Mouse (Mus musculus) spleen, adult 2 months (tissue): ENCODE data around the gene Sorbs1. TPM values are rescaled to one million over a fixed set of nuclear protein-coding genes. Genes with fewer than 3 reads are reported as not detected.

Source experiments
- DNase-seq, 2 experiments: peaks; one replicate each; pipeline versions ENCODE4 v3.0.0 to v3.0.0-alpha.2; 2012 to 2021; ENCODE audit warnings: low spot score in 2 of 2, low read depth in 1 of 2
- H3K27ac ChIP-seq: fragments of 200-500 bp; 2 replicates; pipeline ENCODE4 v1.5.1; 2012; ENCODE audit warnings: low read length, inconsistent platforms; ENCODE audit not compliant: insufficient read depth
- H3K27me3 ChIP-seq: fragments of 200-500 bp; 2 replicates; pipeline ENCODE4 v1.6.1; 2012; ENCODE audit warnings: mild to moderate bottlenecking, moderate library complexity, low read length, inconsistent platforms; ENCODE audit not compliant: control insufficient read depth, insufficient read depth
- H3K36me3 ChIP-seq: fragments of 200-500 bp; 2 replicates; pipeline ENCODE4 v1.6.1; 2012; ENCODE audit warnings: mild to moderate bottlenecking, low read length, inconsistent platforms; ENCODE audit not compliant: control insufficient read depth, insufficient read depth
- H3K4me1 ChIP-seq: fragments of 200-500 bp; 2 replicates; pipeline ENCODE4 v1.6.1; 2011; ENCODE audit warnings: inconsistent platforms; ENCODE audit not compliant: control insufficient read depth, insufficient read depth, insufficient read length
- H3K4me3 ChIP-seq: fragments of 200-500 bp; 2 replicates; pipeline ENCODE4 v1.5.1; 2011; ENCODE audit warnings: mild to moderate bottlenecking, inconsistent platforms; ENCODE audit not compliant: insufficient read depth, insufficient read length; ENCODE audit errors: extremely low read depth
- CTCF ChIP-seq: fragments of 200-500 bp; IDR thresholded peaks from 2 replicates; pipeline ENCODE4 v1.5.1; 2011; ENCODE audit warnings: mild to moderate bottlenecking, inconsistent platforms; ENCODE audit not compliant: insufficient read depth, insufficient read length, insufficient replicate concordance; ENCODE audit errors: extremely low read depth
- POLR2A ChIP-seq: fragments of 200-500 bp; IDR thresholded peaks from 2 replicates; pipeline ENCODE4 v1.6.1; 2011; ENCODE audit warnings: low read depth, low read length, inconsistent platforms
- WGBS: fragments of 180-500 bp; shearing (Covaris S2); methylation state at CpG from one replicate; pipeline ENCODE4 v1.1.7; 2018; 5-methylcytosine and 5-hydroxymethylcytosine counted together
- polyA plus RNA-seq: library from polyadenylated mRNA; depleted of rRNA; stranded (reverse); fragments of >200 nt; gene quantifications from 2 replicates; pipeline ENCODE4 v1.2.3, GENCODE M21; 2012

Sorbs1 gene
- polyA plus RNA-seq, 1 experiment: 6.4 TPM

- Histone ChIP-seq H3K27ac (no peak overlapping the region), H3K27me3 (no peaks in the 10 kb centered on the region), H3K4me1 (peaks cover 6% of the 10 kb centered on the region; the same call in 1 of the 2 replicates), H3K36me3 (no peaks in the 10 kb centered on the region), H3K4me3 (no peak overlapping the region)
- 36% methylated on average over 2 of the region's 2 CpGs for WGBS
- TF ChIP-seq CTCF (no peak), POLR2A (no peak)
- DNase-seq: no peak
These were observed 4.7 kb downstream of the Sorbs1 start for GRCm38 (mm10) chr19:40508851-40509250.

- TF ChIP-seq CTCF (no peak), POLR2A (no peak)
- Histone ChIP-seq H3K4me3 (no peak overlapping the region), H3K27ac (no peak overlapping the region), H3K27me3 (no peaks in the 10 kb centered on the region), H3K4me1 (no peaks in the 10 kb centered on the region), H3K36me3 (no peaks in the 10 kb centered on the region)
- no peak for DNase-seq
- WGBS: 94% methylated on average over 3 of the region's 3 CpGs
These were observed 6.6 kb downstream of the Sorbs1 start for GRCm38 (mm10) chr19:40506965-40507364.

GRCm38 (mm10) chr19:40504336-40504735 is 9.2 kb downstream of the Sorbs1 start:
- 96% methylated on average over 7 of the region's 7 CpGs for WGBS
- Histone ChIP-seq H3K27me3 (no peaks in the 10 kb centered on the region), H3K4me3 (no peak overlapping the region), H3K4me1 (no peaks in the 10 kb centered on the region), H3K27ac (no peak overlapping the region), H3K36me3 (no peaks in the 10 kb centered on the region)
- no peak for DNase-seq
- no peak for TF ChIP-seq CTCF
- TF ChIP-seq POLR2A: no peak

GRCm38 (mm10) chr19:40499940-40500737 is 13.4 kb downstream of the Sorbs1 start:
- no peaks in the 10 kb centered on the region for H3K36me3 ChIP-seq
- TF ChIP-seq CTCF (no peak), POLR2A (no peak)
- no peak overlapping the region for H3K4me3 ChIP-seq
- 91% methylated on average over 11 of the region's 11 CpGs for WGBS
- no peak overlapping the region for H3K27ac ChIP-seq
- DNase-seq: no peak
- H3K27me3 ChIP-seq: no peaks in the 10 kb centered on the region
- H3K4me1 ChIP-seq: no peaks in the 10 kb centered on the region

- TF ChIP-seq CTCF (no peak), POLR2A (no peak)
- WGBS: 61% methylated on average over 8 of the region's 8 CpGs
- no peak overlapping the region for H3K27ac ChIP-seq
- no peaks in the 10 kb centered on the region for H3K27me3 ChIP-seq
- H3K4me3 ChIP-seq: no peak overlapping the region
- H3K36me3 ChIP-seq: no peaks in the 10 kb centered on the region
- H3K4me1 ChIP-seq: no peaks in the 10 kb centered on the region
- no peak for DNase-seq
These were observed 14.4 kb downstream of the Sorbs1 start for GRCm38 (mm10) chr19:40499141-40499540.

GRCm38 (mm10) chr19:40498162-40498725 is 15.3 kb downstream of the Sorbs1 start:
- DNase-seq: no peak
- TF ChIP-seq POLR2A (no peak), CTCF (no peak)
- Histone ChIP-seq H3K36me3 (no peaks in the 10 kb centered on the region), H3K4me3 (no peak overlapping the region), H3K27ac (no peak overlapping the region), H3K4me1 (no peaks in the 10 kb centered on the region), H3K27me3 (no peaks in the 10 kb centered on the region)
- 93% methylated on average over 6 of the region's 6 CpGs for WGBS
